In genomic region chr14:25872461-25873415, GRCm38 (mm10) we compare ENCODE assay signal across 8 mouse cellular contexts. TPM values are rescaled to one million over a fixed set of nuclear protein-coding genes. Genes with fewer than 3 reads are reported as not detected.
A peak's percentile ranks its signal among the peaks of the same experiment; 100 is the strongest.
DNase-seq lines count a peak whose midpoint lies in the region; ATAC-seq and TF ChIP-seq lines count a peak whose summit lies in the region.

No protein-coding gene starts in this region.

- no peaks in the 10 kb centered on the region; the same call in 1 of the 2 replicates for H3K4me1 ChIP-seq in midbrain, embryonic 13.5 days (replicated peaks)
- H3K4me1 ChIP-seq in midbrain, embryonic 15.5 days, result no peaks in the 10 kb centered on the region
- H3K4me1 ChIP-seq in heart, embryonic 15.5 days (replicated peaks), result peaks cover 38% of the 10 kb centered on the region
- H3K4me1 ChIP-seq in limb, embryonic 14.5 days (ENCODE audit: control insufficient read depth, insufficient read depth, low read length), result peaks cover 24% of the 10 kb centered on the region
- peaks cover 9% of the 10 kb centered on the region for H3K4me1 ChIP-seq in liver, embryonic 11.5 days (replicated peaks; ENCODE audit: control insufficient read depth, insufficient read depth, low read length)

- H3K27me3 ChIP-seq in midbrain, embryonic 13.5 days, result no peaks in the 10 kb centered on the region
- H3K27me3 ChIP-seq in midbrain, embryonic 15.5 days (replicated peaks), result no peaks in the 10 kb centered on the region
- H3K27me3 ChIP-seq in heart, embryonic 15.5 days, result no peaks in the 10 kb centered on the region
- no peaks in the 10 kb centered on the region for H3K27me3 ChIP-seq in limb, embryonic 14.5 days (ENCODE audit: control insufficient read depth, insufficient read depth, low read length)
- no peaks in the 10 kb centered on the region for H3K27me3 ChIP-seq in liver, embryonic 11.5 days (replicated peaks; ENCODE audit: control insufficient read depth, insufficient read depth, low read length)

- TF ChIP-seq POLR2A in limb, embryonic 14.5 days (IDR thresholded peaks at IDR 0.05; ENCODE audit: borderline replicate concordance, extremely low read depth, insufficient read depth, insufficient read length), result no peak

- 78% methylated on average over 8 of the region's 8 CpGs for WGBS in midbrain, embryonic 13.5 days
- 72% methylated on average over 8 of the region's 8 CpGs for WGBS in midbrain, embryonic 15.5 days
- WGBS in heart, embryonic 15.5 days, result 51% methylated on average over 8 of the region's 8 CpGs
- WGBS in limb, embryonic 14.5 days, result 63% methylated on average over 8 of the region's 8 CpGs
- WGBS in liver, embryonic 11.5 days, result 82% methylated on average over 8 of the region's 8 CpGs

- no peak overlapping the region for H3K27ac ChIP-seq in midbrain, embryonic 13.5 days
- H3K27ac ChIP-seq in midbrain, embryonic 15.5 days, result no peak overlapping the region
- peak overlapping the region; percentile 73 for H3K27ac ChIP-seq in heart, embryonic 15.5 days
- no peak overlapping the region; the same call in 1 of the 2 replicates for H3K27ac ChIP-seq in limb, embryonic 14.5 days (replicated peaks; ENCODE audit: low read depth, low read length)
- no peak overlapping the region for H3K27ac ChIP-seq in liver, embryonic 11.5 days (ENCODE audit: low read depth, low read length)

- H3K4me3 ChIP-seq in midbrain, embryonic 13.5 days (replicated peaks), result no peak overlapping the region
- H3K4me3 ChIP-seq in midbrain, embryonic 15.5 days, result no peak overlapping the region
- H3K4me3 ChIP-seq in heart, embryonic 15.5 days, result no peak overlapping the region
- H3K4me3 ChIP-seq in limb, embryonic 14.5 days (replicated peaks; ENCODE audit: low read length), result no peak overlapping the region
- H3K4me3 ChIP-seq in liver, embryonic 11.5 days (ENCODE audit: low read depth, low read length), result no peak overlapping the region

- H3K9me3 ChIP-seq in midbrain, embryonic 13.5 days, result no peaks in the 10 kb centered on the region
- no peaks in the 10 kb centered on the region for H3K9me3 ChIP-seq in midbrain, embryonic 15.5 days
- no peaks in the 10 kb centered on the region for H3K9me3 ChIP-seq in heart, embryonic 15.5 days (replicated peaks)
- no peaks in the 10 kb centered on the region for H3K9me3 ChIP-seq in limb, embryonic 14.5 days (ENCODE audit: control insufficient read depth, low read length)
- no peaks in the 10 kb centered on the region for H3K9me3 ChIP-seq in liver, embryonic 11.5 days (ENCODE audit: control insufficient read depth, low read length)

- no peak overlapping the region for H3K9ac ChIP-seq in midbrain, embryonic 13.5 days (replicated peaks)
- H3K9ac ChIP-seq in midbrain, embryonic 15.5 days, result no peak overlapping the region
- H3K9ac ChIP-seq in heart, embryonic 15.5 days, result no peak overlapping the region
- no peak overlapping the region for H3K9ac ChIP-seq in limb, embryonic 14.5 days (ENCODE audit: low read depth, low read length, severe bottlenecking)
- no peak overlapping the region for H3K9ac ChIP-seq in liver, embryonic 11.5 days (ENCODE audit: low read depth, low read length)

- 0 out of 2 replicates have a peak, but pooled peaks have one; percentile 20 for ATAC-seq in midbrain, embryonic 13.5 days
- ATAC-seq in midbrain, embryonic 15.5 days (replicated peaks), result no peak
- ATAC-seq in heart, embryonic 15.5 days (replicated peaks; ENCODE audit: insufficient number of reproducible peaks, insufficient read depth, low FRiP score, low read depth), result peak; percentile 51
- ATAC-seq in limb, embryonic 14.5 days (ENCODE audit: low FRiP score, low read depth), result 0 out of 2 replicates have a peak, but pooled peaks have one; percentile 47
- ATAC-seq in liver, embryonic 11.5 days (replicated peaks; ENCODE audit: low FRiP score), result no peak

- no peaks in the 10 kb centered on the region for H3K36me3 ChIP-seq in midbrain, embryonic 13.5 days
- no peaks in the 10 kb centered on the region for H3K36me3 ChIP-seq in midbrain, embryonic 15.5 days (replicated peaks)
- no peaks in the 10 kb centered on the region for H3K36me3 ChIP-seq in heart, embryonic 15.5 days
- no peaks in the 10 kb centered on the region for H3K36me3 ChIP-seq in limb, embryonic 14.5 days (ENCODE audit: control insufficient read depth, insufficient read depth, low read length)
- no peaks in the 10 kb centered on the region for H3K36me3 ChIP-seq in liver, embryonic 11.5 days (ENCODE audit: control insufficient read depth, insufficient read depth, low read length)

- H3K4me2 ChIP-seq in midbrain, embryonic 13.5 days (replicated peaks), result no peak overlapping the region
- no peak overlapping the region for H3K4me2 ChIP-seq in midbrain, embryonic 15.5 days
- H3K4me2 ChIP-seq in heart, embryonic 15.5 days, result no peak overlapping the region
- no peak overlapping the region for H3K4me2 ChIP-seq in limb, embryonic 14.5 days (replicated peaks; ENCODE audit: low read depth, low read length, severe bottlenecking)
- H3K4me2 ChIP-seq in liver, embryonic 11.5 days, result no peak overlapping the region

- DNase-seq in adrenal gland, postnatal 10 days, result peak; percentile 61
- DNase-seq in adrenal gland, postnatal 4 days (ENCODE audit: low spot score in 2 of 2), result no peak
- DNase-seq in limb, embryonic 14.5 days (ENCODE audit: low spot score), result peak; percentile 34
- DNase-seq in liver, embryonic 11.5 days (ENCODE audit: low spot score), result no peak
- DNase-seq in urinary bladder, adult 18-20 months (ENCODE audit: low spot score in 2 of 2), result no peak

RNA-seq across cellular contexts. Expression of gene Plac9a, which starts 30.2 kb away (rescaled TPM):
- 1 to 10 TPM; 2.6 to 5.2 TPM for total RNA-seq in adrenal gland, postnatal 10 days (2021)
- 1 to 10 TPM; 1.7 to 2.4 TPM for total RNA-seq in adrenal gland, postnatal 4 days (2021)
- polyA plus RNA-seq in midbrain, embryonic 13.5 days (2015; fragmentation: Nextera tagmentation; extraction: Ambion mirVana), result not detected in 2 replicates
- polyA plus RNA-seq in midbrain, embryonic 15.5 days (2015; fragmentation: Nextera tagmentation; extraction: Ambion mirVana), result 0.97 TPM in 1 of 2 replicates, not detected in the other
- polyA plus RNA-seq in heart, embryonic 15.5 days (2015; fragmentation: Nextera tagmentation; extraction: Ambion mirVana), result 0.85 TPM in 1 of 2 replicates, not detected in the other
- polyA plus RNA-seq in limb, embryonic 14.5 days (2012; rRNA removed), result 0.31 and 0.54 TPM in 2 replicates
- 0.56 TPM in 1 of 2 replicates, not detected in the other for polyA plus RNA-seq in limb, embryonic 14.5 days (2014; fragmentation: Nextera tagmentation; extraction: Ambion mirVana)
- not detected in 2 replicates for polyA plus RNA-seq in liver, embryonic 11.5 days (2014; fragmentation: Nextera tagmentation; extraction: Ambion mirVana)

RNA-seq across cellular contexts. Expression of gene Anxa11, which starts 30.8 kb away (rescaled TPM):
- 10 to 100 TPM; 48.8 to 56.2 TPM for total RNA-seq in adrenal gland, postnatal 10 days (2021)
- 10 to 100 TPM; 54.9 to 58.8 TPM for total RNA-seq in adrenal gland, postnatal 4 days (2021)
- polyA plus RNA-seq in midbrain, embryonic 13.5 days (2015; fragmentation: Nextera tagmentation; extraction: Ambion mirVana), result 1.9 TPM in 2 replicates
- 2.5 and 2.6 TPM in 2 replicates for polyA plus RNA-seq in midbrain, embryonic 15.5 days (2015; fragmentation: Nextera tagmentation; extraction: Ambion mirVana)
- 27.0 and 31.6 TPM in 2 replicates for polyA plus RNA-seq in heart, embryonic 15.5 days (2015; fragmentation: Nextera tagmentation; extraction: Ambion mirVana)
- 20.3 and 22.4 TPM in 2 replicates for polyA plus RNA-seq in limb, embryonic 14.5 days (2012; rRNA removed)
- polyA plus RNA-seq in limb, embryonic 14.5 days (2014; fragmentation: Nextera tagmentation; extraction: Ambion mirVana), result 18.7 and 20.5 TPM in 2 replicates
- 13.1 and 16.5 TPM in 2 replicates for polyA plus RNA-seq in liver, embryonic 11.5 days (2014; fragmentation: Nextera tagmentation; extraction: Ambion mirVana)

RNA-seq across cellular contexts. Expression of gene Tmem254a, which starts 54.7 kb away (rescaled TPM):
- 1 to 10 TPM; 4.0 to 5.6 TPM for total RNA-seq in adrenal gland, postnatal 10 days (2021)
- 1 to 10 TPM; 6.2 to 7.2 TPM for total RNA-seq in adrenal gland, postnatal 4 days (2021)
- polyA plus RNA-seq in midbrain, embryonic 13.5 days (2015; fragmentation: Nextera tagmentation; extraction: Ambion mirVana), result 2.6 and 2.9 TPM in 2 replicates
- polyA plus RNA-seq in midbrain, embryonic 15.5 days (2015; fragmentation: Nextera tagmentation; extraction: Ambion mirVana), result 3.5 and 5.7 TPM in 2 replicates
- polyA plus RNA-seq in heart, embryonic 15.5 days (2015; fragmentation: Nextera tagmentation; extraction: Ambion mirVana), result 2.3 and 4.2 TPM in 2 replicates
- 2.5 and 4.0 TPM in 2 replicates for polyA plus RNA-seq in limb, embryonic 14.5 days (2012; rRNA removed)
- polyA plus RNA-seq in limb, embryonic 14.5 days (2014; fragmentation: Nextera tagmentation; extraction: Ambion mirVana), result 3.8 and 7.6 TPM in 2 replicates
- polyA plus RNA-seq in liver, embryonic 11.5 days (2014; fragmentation: Nextera tagmentation; extraction: Ambion mirVana), result 1.7 and 3.9 TPM in 2 replicates

Comparison
In these comparisons a context has a peak if more than half of its experiments do, and no peak if none do; other contexts are left out.
1. DNase-seq: peak in adrenal gland, postnatal 10 days (single experiment) and limb, embryonic 14.5 days (single experiment); none in adrenal gland, postnatal 4 days (0 of 2), liver, embryonic 11.5 days (single experiment) and urinary bladder, adult 18-20 months (0 of 2).
2. ATAC-seq: peak in midbrain, embryonic 13.5 days (single experiment), heart, embryonic 15.5 days (single experiment) and limb, embryonic 14.5 days (single experiment); none in midbrain, embryonic 15.5 days (single experiment) and liver, embryonic 11.5 days (single experiment).